Mouse (Mus musculus) liver, embryonic 15.5 days (tissue): ENCODE results near the gene Gm10322. TPM values are rescaled to one million over a fixed set of nuclear protein-coding genes. Genes with fewer than 3 reads are reported as not detected.

Experiments used
- ATAC-seq: fragments of 200-750 bp; cut with Nextera tagmentation; 2 replicates; pipeline ENCODE4 v1.8.0; 2017; ENCODE audit warnings: moderate number of reproducible peaks, mild to moderate bottlenecking, moderate library complexity; ENCODE audit not compliant: insufficient read depth
- H3K27ac ChIP-seq: fragments of 300-500 bp; sonication (generic); replicated peaks from 2 replicates; pipeline ENCODE4 v1.5.1; 2015; ENCODE audit warnings: mild to moderate bottlenecking, inconsistent platforms
- H3K27me3 ChIP-seq: fragments of 300-500 bp; sonication (generic); 2 replicates; pipeline ENCODE4 v1.6.1; 2015; ENCODE audit warnings: mild to moderate bottlenecking, inconsistent platforms
- H3K36me3 ChIP-seq: fragments of 300-500 bp; sonication (generic); replicated peaks from 2 replicates; pipeline ENCODE4 v1.6.1; 2015; ENCODE audit warnings: moderate library complexity, mild to moderate bottlenecking, inconsistent platforms
- H3K4me1 ChIP-seq: fragments of 300-500 bp; sonication (generic); replicated peaks from 2 replicates; pipeline ENCODE4 v1.6.1; 2015; ENCODE audit warnings: inconsistent platforms
- H3K4me2 ChIP-seq: fragments of 300-500 bp; sonication (generic); 2 replicates; pipeline ENCODE4 v1.6.1; 2015; ENCODE audit warnings: moderate library complexity, mild to moderate bottlenecking, inconsistent platforms
- H3K4me3 ChIP-seq: fragments of 300-500 bp; sonication (generic); replicated peaks from 2 replicates; pipeline ENCODE4 v1.5.1; 2015; ENCODE audit warnings: mild to moderate bottlenecking, inconsistent platforms
- H3K9ac ChIP-seq: fragments of 300-500 bp; sonication (generic); 2 replicates; pipeline ENCODE4 v1.6.1; 2015; ENCODE audit warnings: moderate library complexity, mild to moderate bottlenecking, inconsistent platforms
- H3K9me3 ChIP-seq: fragments of 300-500 bp; sonication (generic); replicated peaks from 2 replicates; pipeline ENCODE4 v1.6.1; 2016; ENCODE audit warnings: inconsistent platforms
- WGBS: fragments of 180-500 bp; shearing (Covaris S2); methylation state at CpG from one replicate; pipeline ENCODE4 v1.1.7; 2015; ENCODE audit warnings: mixed read lengths; ENCODE audit not compliant: insufficient replicate concordance; 5-methylcytosine and 5-hydroxymethylcytosine counted together
- polyA plus RNA-seq: library from polyadenylated mRNA; unstranded; fragments of >200 nt; fragmentation: Nextera tagmentation; extraction: Ambion mirVana; gene quantifications from 2 replicates; pipeline ENCODE4 v1.2.1, GENCODE M21; 2015

The Gm10322 gene
- polyA plus RNA-seq, 1 experiment from 2014 or later, result not detected

- ATAC-seq, result no peak
- no peaks in the 10 kb centered on the region for H3K27me3 ChIP-seq
- no peak overlapping the region for H3K4me2 ChIP-seq
- 40% methylated on average over 13 of the region's 13 CpGs for WGBS
- H3K4me3 ChIP-seq, result no peak overlapping the region
- no peak overlapping the region for H3K9ac ChIP-seq
- H3K4me1 ChIP-seq, result no peaks in the 10 kb centered on the region
- H3K9me3 ChIP-seq, result no peaks in the 10 kb centered on the region
- H3K36me3 ChIP-seq, result no peaks in the 10 kb centered on the region
- no peak overlapping the region for H3K27ac ChIP-seq
These were observed 40.9 kb downstream of the Gm10322 start for GRCm38 (mm10) chr10:59656799-59657198.

DNA sequence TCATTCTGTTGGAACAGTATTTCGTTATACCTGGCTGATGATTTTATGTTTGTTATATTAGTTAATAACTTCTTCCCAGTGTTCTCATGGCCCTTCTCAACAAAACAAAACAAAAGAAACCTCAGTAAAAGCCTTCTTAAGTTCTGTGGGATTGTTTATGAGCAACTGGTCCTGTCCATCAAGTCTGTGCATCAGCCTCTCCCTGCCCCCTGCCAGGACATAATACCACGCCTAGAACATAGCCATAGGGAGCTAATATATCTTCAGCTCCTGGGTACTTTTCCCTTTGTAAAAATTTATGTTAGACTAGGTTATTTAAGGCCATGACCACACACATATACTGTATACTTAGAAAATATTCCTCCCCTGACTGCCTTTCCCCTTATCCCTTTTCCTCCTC is 48.9 kb downstream of the Gm10322 start:
- H3K36me3 ChIP-seq, result no peaks in the 10 kb centered on the region
- no peak overlapping the region for H3K4me2 ChIP-seq
- no peaks in the 10 kb centered on the region for H3K9me3 ChIP-seq
- ATAC-seq, result no peak
- no peaks in the 10 kb centered on the region for H3K27me3 ChIP-seq
- H3K27ac ChIP-seq, result no peak overlapping the region
- H3K4me3 ChIP-seq, result no peak overlapping the region
- 0 out of 2 replicates have a peak, but pooled peaks cover 6% of the 10 kb centered on the region for H3K4me1 ChIP-seq
- H3K9ac ChIP-seq, result no peak overlapping the region
- 51% methylated on average over 2 of the region's 2 CpGs for WGBS

GRCm38 (mm10) chr10:59665503-59666291 is 49.8 kb downstream of the Gm10322 start:
- no peak overlapping the region for H3K4me3 ChIP-seq
- no peak overlapping the region for H3K27ac ChIP-seq
- no peak overlapping the region for H3K9ac ChIP-seq
- 24% methylated on average over 13 of the region's 13 CpGs for WGBS
- H3K4me2 ChIP-seq, result no peak overlapping the region
- no peaks in the 10 kb centered on the region for H3K36me3 ChIP-seq
- no peak for ATAC-seq
- H3K27me3 ChIP-seq, result no peaks in the 10 kb centered on the region
- H3K4me1 ChIP-seq, result 0 out of 2 replicates have a peak, but pooled peaks cover 6% of the 10 kb centered on the region
- no peaks in the 10 kb centered on the region for H3K9me3 ChIP-seq

Other genes with a start within 250 kb of the Gm10322 start
- gene Gm10273, start 220.4 kb upstream of the Gm10322 start, polyA plus RNA-seq, result 11.1 and 12.5 TPM in 2 replicates
- gene Pla2g12b, start 212.4 kb upstream of the Gm10322 start, polyA plus RNA-seq, result 54.1 and 54.2 TPM in 2 replicates
- 20.0 and 20.8 TPM in 2 replicates for gene Oit3, start 174.3 kb upstream of the Gm10322 start, polyA plus RNA-seq
- gene Mcu, start 629 bp downstream of the Gm10322 start, polyA plus RNA-seq, result 9.7 and 10.2 TPM in 2 replicates
- 38.2 and 42.1 TPM in 2 replicates for gene Micu1, start 86.4 kb downstream of the Gm10322 start, polyA plus RNA-seq